Mouse (Mus musculus) limb, embryonic 15.5 days (tissue): ENCODE results near the gene Trim56. TPM values are rescaled to one million over a fixed set of nuclear protein-coding genes. Genes with fewer than 3 reads are reported as not detected.
"Not testable (repeated sequence)": the region's sequence is repeated elsewhere in the genome, so short reads cannot be mapped to it uniquely, and the experiment has no call there.

Source experiments
- ATAC-seq: fragments of 200-750 bp; cut with Nextera tagmentation; 2 replicates; pipeline ENCODE4 v1.8.0; 2017; ENCODE audit warnings: low read depth, moderate TSS enrichment; ENCODE audit not compliant: insufficient number of reproducible peaks, low FRiP score, low TSS enrichment
- H3K27ac ChIP-seq: fragments of 300-500 bp; sonication (generic); 2 replicates; pipeline ENCODE4 v1.5.1; 2015; ENCODE audit warnings: moderate library complexity, mild to moderate bottlenecking, inconsistent platforms
- H3K27me3 ChIP-seq: fragments of 300-500 bp; sonication (generic); 2 replicates; pipeline ENCODE4 v1.6.1; 2015; ENCODE audit warnings: inconsistent platforms
- H3K36me3 ChIP-seq: fragments of 300-500 bp; sonication (generic); 2 replicates; pipeline ENCODE4 v1.6.1; 2015; ENCODE audit warnings: inconsistent platforms
- H3K4me1 ChIP-seq: fragments of 300-500 bp; sonication (generic); 2 replicates; pipeline ENCODE4 v1.6.1; 2015; ENCODE audit warnings: inconsistent platforms
- H3K4me2 ChIP-seq: fragments of 300-500 bp; sonication (generic); 2 replicates; pipeline ENCODE4 v1.6.1; 2015; ENCODE audit warnings: mild to moderate bottlenecking, inconsistent platforms
- H3K4me3 ChIP-seq: fragments of 300-500 bp; sonication (generic); 2 replicates; pipeline ENCODE4 v1.5.1; 2015; ENCODE audit warnings: mild to moderate bottlenecking, inconsistent platforms
- H3K9ac ChIP-seq: fragments of 300-500 bp; sonication (generic); 2 replicates; pipeline ENCODE4 v1.6.1; 2015; ENCODE audit warnings: inconsistent platforms
- H3K9me3 ChIP-seq: fragments of 300-500 bp; sonication (generic); 2 replicates; pipeline ENCODE4 v1.6.1; 2016; ENCODE audit warnings: inconsistent platforms
- whole genome bisulfite sequencing: fragments of 180-500 bp; shearing (Covaris S2); methylation state at CpG from one replicate; pipeline ENCODE4 v1.1.7; 2015; 5-methylcytosine and 5-hydroxymethylcytosine counted together
- polyA plus RNA-seq: library from polyadenylated mRNA; unstranded; fragments of >200 nt; fragmentation: Nextera tagmentation; extraction: Ambion mirVana; gene quantifications from 2 replicates; pipeline ENCODE4 v1.2.1, GENCODE M21; 2015

The Trim56 gene
- polyA plus RNA-seq, 1 experiment from 2014 or later, result 7.6 TPM

- Histone ChIP-seq H3K27me3 (no peaks in the 10 kb centered on the region), H3K36me3 (no peaks in the 10 kb centered on the region), H3K27ac (no peak overlapping the region), H3K4me3 (no peak overlapping the region), H3K9ac (no peak overlapping the region), H3K9me3 (no peaks in the 10 kb centered on the region), H3K4me2 (no peak overlapping the region), H3K4me1 (peaks cover 5% of the 10 kb centered on the region)
- 12% methylated on average over 14 of the region's 14 CpGs for WGBS
- no peak for ATAC-seq
Observed at GRCm38 (mm10) chr5:137122686-137123193, 6.7 kb upstream of the Trim56 start.

- Histone ChIP-seq H3K9me3 (no peaks in the 10 kb centered on the region), H3K4me3 (no peak overlapping the region), H3K4me2 (no peak overlapping the region), H3K27me3 (no peaks in the 10 kb centered on the region), H3K4me1 (peaks cover 8% of the 10 kb centered on the region), H3K36me3 (no peaks in the 10 kb centered on the region), H3K27ac (no peak overlapping the region), H3K9ac (no peak overlapping the region)
- WGBS, result 75% methylated on average over 4 of the region's 4 CpGs
- ATAC-seq, result no peak
Observed at GRCm38 (mm10) chr5:137121280-137121679, 5.3 kb upstream of the Trim56 start.

- whole genome bisulfite sequencing, result 77% methylated on average over 4 of the region's 4 CpGs
- Histone ChIP-seq H3K9me3 (no peaks in the 10 kb centered on the region; the same call in 1 of the 2 replicates), H3K9ac (no peak overlapping the region), H3K36me3 (peaks cover 4% of the 10 kb centered on the region), H3K27ac (no peak overlapping the region), H3K4me3 (no peak overlapping the region), H3K4me2 (no peak overlapping the region), H3K4me1 (peaks cover 19% of the 10 kb centered on the region), H3K27me3 (no peaks in the 10 kb centered on the region)
- ATAC-seq, result no peak
Observed at GRCm38 (mm10) chr5:137118878-137119277, 2.9 kb upstream of the Trim56 start.

- not testable (repeated sequence) for H3K9ac ChIP-seq, H3K27ac ChIP-seq, H3K27me3 ChIP-seq, H3K4me2 ChIP-seq, H3K4me3 ChIP-seq, ATAC-seq, H3K9me3 ChIP-seq
- WGBS, result 76% methylated on average over 3 of the region's 3 CpGs
- Histone ChIP-seq H3K4me1 (peaks cover 18% of the 10 kb centered on the region), H3K36me3 (peaks cover 13% of the 10 kb centered on the region)
Observed at GRCm38 (mm10) chr5:137117994-137118393, 2.0 kb upstream of the Trim56 start.

GRCm38 (mm10) chr5:137116987-137117386 lies 978 bp upstream of the Trim56 start:
- H3K36me3 ChIP-seq, result peaks cover 19% of the 10 kb centered on the region
- H3K9me3 ChIP-seq, result no peaks in the 10 kb centered on the region; the same call in 1 of the 2 replicates
- WGBS, result 88% methylated on average over 2 of the region's 2 CpGs
- no peak overlapping the region for H3K27ac ChIP-seq
- H3K27me3 ChIP-seq, result no peaks in the 10 kb centered on the region
- ATAC-seq, result no peak
- H3K4me3 ChIP-seq, result no peak overlapping the region
- H3K9ac ChIP-seq, result no peak overlapping the region
- peaks cover 14% of the 10 kb centered on the region for H3K4me1 ChIP-seq
- H3K4me2 ChIP-seq, result no peak overlapping the region

GRCm38 (mm10) chr5:137114891-137115561 lies 983 bp downstream of the Trim56 start:
- H3K27ac ChIP-seq, result peak overlapping the region; percentile 58; the same call in 1 of the 2 replicates
- peaks cover 23% of the 10 kb centered on the region for H3K36me3 ChIP-seq
- no peaks in the 10 kb centered on the region; the same call in 1 of the 2 replicates for H3K9me3 ChIP-seq
- WGBS, result 83% methylated on average over 9 of the region's 9 CpGs
- 0 out of 2 replicates have a peak overlapping the region, but pooled peaks have one; percentile 69 for H3K9ac ChIP-seq
- peak overlapping the region; percentile 69 for H3K4me2 ChIP-seq
- H3K4me1 ChIP-seq, result peaks cover 14% of the 10 kb centered on the region
- no peaks in the 10 kb centered on the region for H3K27me3 ChIP-seq
- H3K4me3 ChIP-seq, result peak overlapping the region; percentile 60
- no peak for ATAC-seq

GRCm38 (mm10) chr5:137111542-137112408 lies 4.2 kb downstream of the Trim56 start:
- Histone ChIP-seq H3K9ac (no peak overlapping the region), H3K36me3 (peaks cover 23% of the 10 kb centered on the region), H3K27ac (no peak overlapping the region), H3K9me3 (no peaks in the 10 kb centered on the region; the same call in 1 of the 2 replicates), H3K27me3 (no peaks in the 10 kb centered on the region), H3K4me2 (no peak overlapping the region), H3K4me1 (peaks cover 14% of the 10 kb centered on the region), H3K4me3 (no peak overlapping the region)
- WGBS, result 88% methylated on average over 5 of the region's 5 CpGs
- no peak for ATAC-seq

GRCm38 (mm10) chr5:137110863-137111262 lies 5.1 kb downstream of the Trim56 start:
- Histone ChIP-seq H3K4me1 (peaks cover 9% of the 10 kb centered on the region), H3K27me3 (no peaks in the 10 kb centered on the region), H3K36me3 (peaks cover 23% of the 10 kb centered on the region), H3K27ac (no peak overlapping the region), H3K9me3 (no peaks in the 10 kb centered on the region; the same call in 1 of the 2 replicates), H3K4me2 (no peak overlapping the region), H3K9ac (no peak overlapping the region), H3K4me3 (no peak overlapping the region)
- 90% methylated on average over 12 of the region's 12 CpGs for WGBS
- no peak for ATAC-seq

GRCm38 (mm10) chr5:137109941-137110593 lies 5.9 kb downstream of the Trim56 start:
- 58% methylated on average over 25 of the region's 25 CpGs for WGBS
- no peak overlapping the region for H3K4me3 ChIP-seq
- H3K36me3 ChIP-seq, result peaks cover 23% of the 10 kb centered on the region
- ATAC-seq, result no peak
- H3K27ac ChIP-seq, result no peak overlapping the region
- H3K4me1 ChIP-seq, result peaks cover 3% of the 10 kb centered on the region
- H3K9me3 ChIP-seq, result no peaks in the 10 kb centered on the region; the same call in 1 of the 2 replicates
- no peaks in the 10 kb centered on the region for H3K27me3 ChIP-seq
- H3K4me2 ChIP-seq, result no peak overlapping the region
- no peak overlapping the region for H3K9ac ChIP-seq

GRCm38 (mm10) chr5:137108111-137108510 lies 7.9 kb downstream of the Trim56 start:
- Histone ChIP-seq H3K9me3 (no peaks in the 10 kb centered on the region), H3K4me1 (0 out of 2 replicates have a peak, but pooled peaks cover 4% of the 10 kb centered on the region), H3K27me3 (no peaks in the 10 kb centered on the region), H3K9ac (no peak overlapping the region), H3K36me3 (peaks cover 12% of the 10 kb centered on the region), H3K4me2 (no peak overlapping the region), H3K27ac (no peak overlapping the region), H3K4me3 (no peak overlapping the region)
- no peak for ATAC-seq
- 54% methylated on average over 6 of the region's 6 CpGs for WGBS

- Histone ChIP-seq H3K9ac (no peak overlapping the region), H3K9me3 (no peaks in the 10 kb centered on the region), H3K4me2 (no peak overlapping the region), H3K36me3 (peaks cover 7% of the 10 kb centered on the region), H3K4me3 (no peak overlapping the region), H3K4me1 (0 out of 2 replicates have a peak, but pooled peaks cover 8% of the 10 kb centered on the region), H3K27ac (no peak overlapping the region), H3K27me3 (no peaks in the 10 kb centered on the region)
- ATAC-seq, result no peak
- 76% methylated on average over 8 of the region's 8 CpGs for WGBS
Observed at GRCm38 (mm10) chr5:137107670-137108069, 8.3 kb downstream of the Trim56 start.
